Comparison of ENCODE assay signal across 12 mouse cellular contexts in the genomic region with DNA sequence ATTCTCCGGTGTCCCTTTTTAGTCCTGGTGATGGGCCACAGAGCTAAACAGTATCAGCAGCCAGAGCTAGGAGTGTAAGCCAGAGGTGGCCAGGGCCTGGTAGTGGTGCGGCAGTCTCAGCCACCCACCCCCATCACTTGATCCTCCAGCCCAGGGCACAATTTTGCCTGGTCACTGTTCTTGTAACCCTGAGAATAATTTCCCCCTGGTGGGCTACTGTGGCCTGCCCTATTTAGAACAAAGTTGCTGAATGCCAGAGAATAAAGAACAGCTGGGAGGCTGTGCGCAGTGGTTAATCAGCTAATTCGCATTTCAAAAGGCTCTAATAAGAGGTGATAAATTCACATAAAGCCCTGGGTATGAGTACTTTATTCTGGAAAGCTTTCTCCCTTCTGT.
DNase-seq lines count a peak whose midpoint lies in the region; ATAC-seq and TF ChIP-seq lines count a peak whose summit lies in the region.
"Had no signal": no experiment of that assay in that cellular context is flagged by ENCODE, and none has a peak within 500 bp of the region (broad histone marks: within the 10 kb centered on the region; RNA-seq: fewer than 3 reads in every experiment).

No protein-coding gene starts in this region.

- no peak overlapping the region for H3K4me2 ChIP-seq in heart, embryonic 12.5 days
- H3K4me2 ChIP-seq in hindbrain, postnatal 0 days (ENCODE audit: low read depth, low read length): no peak overlapping the region
- H3K4me2 ChIP-seq in neural tube, embryonic 13.5 days: peak overlapping the region; percentile 32; the same call in 1 of the 2 replicates
- H3K4me2 ChIP-seq in liver, embryonic 12.5 days: no peak overlapping the region

- 60% methylated on average over 4 of the region's 4 CpGs for WGBS in heart, embryonic 12.5 days
- 10% methylated on average over 4 of the region's 4 CpGs for WGBS in forebrain, embryonic 10.5 days
- 30% methylated on average over 4 of the region's 4 CpGs for WGBS in hindbrain, postnatal 0 days
- 16% methylated on average over 4 of the region's 4 CpGs for WGBS in neural tube, embryonic 13.5 days
- 74% methylated on average over 4 of the region's 4 CpGs for WGBS in liver, embryonic 12.5 days (ENCODE audit: insufficient replicate concordance)

- H3K27ac ChIP-seq in heart, embryonic 12.5 days (ENCODE audit: poor library complexity, severe bottlenecking): no peak overlapping the region
- peak overlapping the region; percentile 83 for H3K27ac ChIP-seq in forebrain, embryonic 10.5 days
- peak overlapping the region; percentile 79; the same call in 1 of the 2 replicates for H3K27ac ChIP-seq in hindbrain, postnatal 0 days
- peak overlapping the region; percentile 95 for H3K27ac ChIP-seq in neural tube, embryonic 13.5 days (replicated peaks)
- no peak overlapping the region for H3K27ac ChIP-seq in liver, embryonic 12.5 days

- H3K27me3 ChIP-seq in heart, embryonic 12.5 days (replicated peaks): no peaks in the 10 kb centered on the region
- H3K27me3 ChIP-seq in forebrain, embryonic 10.5 days (ENCODE audit: poor library complexity, severe bottlenecking): peaks cover 69% of the 10 kb centered on the region
- H3K27me3 ChIP-seq in hindbrain, postnatal 0 days (ENCODE audit: insufficient read depth, low read length): no peaks in the 10 kb centered on the region
- H3K27me3 ChIP-seq in neural tube, embryonic 13.5 days: peaks cover 7% of the 10 kb centered on the region
- H3K27me3 ChIP-seq in liver, embryonic 12.5 days (replicated peaks): peaks cover 6% of the 10 kb centered on the region; the same call in 1 of the 2 replicates

- no peak for DNase-seq in heart, adult 8-10 months (ENCODE audit: low spot score)
- DNase-seq in forebrain, embryonic 10.5 days (ENCODE audit: extremely low spot score, low spot score): peak; percentile 70
- DNase-seq in hindbrain, postnatal 0 days (ENCODE audit: low spot score): peak; percentile 24
- no peak for DNase-seq in gastrocnemius, postnatal 25 days
- no peak for DNase-seq in right cerebral cortex, adult 2 months (ENCODE audit: low spot score in 2 of 2)
- DNase-seq: cerebellum, postnatal 36 days; heart, postnatal 10 days; kidney, postnatal 10 days; lung, postnatal 4 days had no signal

- 0 out of 2 replicates have a peak overlapping the region, but pooled peaks have one; percentile 24 for H3K9ac ChIP-seq in heart, embryonic 12.5 days
- 0 out of 2 replicates have a peak overlapping the region, but pooled peaks have one; percentile 9 for H3K9ac ChIP-seq in hindbrain, postnatal 0 days (replicated peaks; ENCODE audit: low read length)
- peak overlapping the region; percentile 54 for H3K9ac ChIP-seq in neural tube, embryonic 13.5 days
- no peak overlapping the region for H3K9ac ChIP-seq in liver, embryonic 12.5 days

- no peaks in the 10 kb centered on the region for H3K36me3 ChIP-seq in heart, embryonic 12.5 days
- H3K36me3 ChIP-seq in forebrain, embryonic 10.5 days (replicated peaks): no peaks in the 10 kb centered on the region
- H3K36me3 ChIP-seq in hindbrain, postnatal 0 days (ENCODE audit: insufficient read depth, low read length): no peaks in the 10 kb centered on the region
- H3K36me3 ChIP-seq in neural tube, embryonic 13.5 days: no peaks in the 10 kb centered on the region
- no peaks in the 10 kb centered on the region for H3K36me3 ChIP-seq in liver, embryonic 12.5 days

- no peak for ATAC-seq in heart, embryonic 12.5 days (ENCODE audit: insufficient number of reproducible peaks, low FRiP score)
- ATAC-seq in hindbrain, postnatal 0 days: 0 out of 2 replicates have a peak, but pooled peaks have one; percentile 39
- 0 out of 2 replicates have a peak, but pooled peaks have one; percentile 24 for ATAC-seq in neural tube, embryonic 13.5 days (ENCODE audit: low read depth)
- ATAC-seq in liver, embryonic 12.5 days: no peak

- no peak overlapping the region for H3K4me3 ChIP-seq in heart, embryonic 12.5 days
- peak overlapping the region; percentile 32 for H3K4me3 ChIP-seq in forebrain, embryonic 10.5 days
- no peak overlapping the region for H3K4me3 ChIP-seq in hindbrain, postnatal 0 days (ENCODE audit: low read length)
- no peak overlapping the region for H3K4me3 ChIP-seq in neural tube, embryonic 13.5 days
- H3K4me3 ChIP-seq in liver, embryonic 12.5 days: no peak overlapping the region

- H3K9me3 ChIP-seq in heart, embryonic 12.5 days (replicated peaks): no peaks in the 10 kb centered on the region
- H3K9me3 ChIP-seq in forebrain, embryonic 10.5 days: no peaks in the 10 kb centered on the region
- H3K9me3 ChIP-seq in hindbrain, postnatal 0 days (ENCODE audit: low read length): no peaks in the 10 kb centered on the region
- H3K9me3 ChIP-seq in neural tube, embryonic 13.5 days: no peaks in the 10 kb centered on the region
- no peaks in the 10 kb centered on the region for H3K9me3 ChIP-seq in liver, embryonic 12.5 days (replicated peaks)

- TF ChIP-seq CTCF in hindbrain, postnatal 0 days (IDR thresholded peaks at IDR 0.05; ENCODE audit: low read depth): peak; percentile 9; the same call in 1 of the 2 replicates

- peaks cover 48% of the 10 kb centered on the region for H3K4me1 ChIP-seq in heart, embryonic 12.5 days (replicated peaks)
- peaks cover 91% of the 10 kb centered on the region for H3K4me1 ChIP-seq in forebrain, embryonic 10.5 days
- peaks cover 12% of the 10 kb centered on the region for H3K4me1 ChIP-seq in hindbrain, postnatal 0 days (ENCODE audit: insufficient read depth, low read length)
- peaks cover 82% of the 10 kb centered on the region for H3K4me1 ChIP-seq in neural tube, embryonic 13.5 days (replicated peaks)
- peaks cover 8% of the 10 kb centered on the region; the same call in 1 of the 2 replicates for H3K4me1 ChIP-seq in liver, embryonic 12.5 days

Comparison
In these comparisons a context has a peak if more than half of its experiments do, and no peak if none do; other contexts are left out.
1. ATAC-seq: peak in hindbrain, postnatal 0 days (single experiment) and neural tube, embryonic 13.5 days (single experiment); none in heart, embryonic 12.5 days (single experiment) and liver, embryonic 12.5 days (single experiment).
2. H3K27ac ChIP-seq: peak in forebrain, embryonic 10.5 days (single experiment), hindbrain, postnatal 0 days (single experiment) and neural tube, embryonic 13.5 days (single experiment); none in heart, embryonic 12.5 days (single experiment) and liver, embryonic 12.5 days (single experiment).
3. DNase-seq: peak in forebrain, embryonic 10.5 days (single experiment) and hindbrain, postnatal 0 days (single experiment); none in heart, adult 8-10 months (single experiment), gastrocnemius, postnatal 25 days (single experiment) and right cerebral cortex, adult 2 months (0 of 2).